Mouse (Mus musculus): ENCODE measurements around the gene Ube4a. TPM values are rescaled to one million over a fixed set of nuclear protein-coding genes. Genes with fewer than 3 reads are reported as not detected.

The Ube4a gene
- polyA plus RNA-seq, 1 experiment from 2014 or later: 26.3 TPM

DNA sequence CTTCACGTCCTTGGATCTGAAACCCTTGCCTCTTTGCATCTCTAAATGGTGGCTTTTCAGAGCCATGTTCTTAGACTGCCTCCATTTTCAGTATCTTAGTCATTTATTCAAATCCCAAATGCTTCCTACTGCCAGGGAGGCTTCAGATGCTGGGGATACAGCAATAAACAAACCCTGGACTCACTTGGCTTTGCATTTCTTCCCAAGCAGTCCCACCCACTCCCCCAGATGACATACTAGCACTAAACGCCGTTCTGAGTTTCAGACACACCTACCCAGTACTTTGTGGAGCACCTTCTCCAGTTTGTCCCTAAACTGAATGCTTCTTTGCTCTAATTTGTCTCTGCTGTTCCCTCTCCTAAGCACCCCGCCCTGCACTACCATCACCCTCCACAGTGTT lies 68.4 kb downstream of the Ube4a start:
- no peak overlapping the region for H3K9ac ChIP-seq
- WGBS: 68% methylated on average over 4 of the region's 4 CpGs
- H3K4me1 ChIP-seq: no peaks in the 10 kb centered on the region
- H3K36me3 ChIP-seq: no peaks in the 10 kb centered on the region
- no peak overlapping the region for H3K4me3 ChIP-seq
- H3K9me3 ChIP-seq: no peaks in the 10 kb centered on the region
- no peak overlapping the region for H3K4me2 ChIP-seq (replicated peaks)
- no peaks in the 10 kb centered on the region for H3K27me3 ChIP-seq
- H3K27ac ChIP-seq: no peak overlapping the region
- no peak for ATAC-seq (ENCODE audit: insufficient number of reproducible peaks, insufficient read depth, low FRiP score, low TSS enrichment)

DNA sequence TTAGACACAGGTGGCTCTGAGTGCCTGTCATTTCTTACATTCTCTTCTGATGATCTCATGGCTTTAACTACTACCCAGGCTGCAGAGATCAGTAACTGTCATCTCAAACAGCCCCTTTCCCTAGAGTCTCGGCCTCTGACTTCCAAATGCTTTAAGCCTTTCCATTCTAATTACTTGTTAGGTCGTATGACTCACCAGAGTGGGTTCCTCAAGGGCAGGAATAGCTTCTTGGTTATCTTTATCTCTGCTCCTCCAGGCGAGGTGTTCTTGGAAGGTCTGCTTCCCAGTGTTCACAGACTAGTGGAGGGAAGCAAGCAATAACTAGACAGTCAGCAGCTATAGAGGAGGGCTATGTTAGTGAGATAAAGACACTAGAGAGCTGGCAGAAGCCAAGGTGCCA lies 72.7 kb downstream of the Ube4a start:
- ATAC-seq (ENCODE audit: insufficient number of reproducible peaks, insufficient read depth, low FRiP score, low TSS enrichment): no peak
- Histone ChIP-seq H3K36me3 (no peaks in the 10 kb centered on the region), H3K4me3 (no peak overlapping the region), H3K9ac (no peak overlapping the region), H3K4me1 (no peaks in the 10 kb centered on the region), H3K9me3 (no peaks in the 10 kb centered on the region), H3K27me3 (no peaks in the 10 kb centered on the region), H3K4me2 (replicated peaks) (no peak overlapping the region), H3K27ac (no peak overlapping the region)
- 66% methylated on average over 3 of the region's 3 CpGs for WGBS

DNA sequence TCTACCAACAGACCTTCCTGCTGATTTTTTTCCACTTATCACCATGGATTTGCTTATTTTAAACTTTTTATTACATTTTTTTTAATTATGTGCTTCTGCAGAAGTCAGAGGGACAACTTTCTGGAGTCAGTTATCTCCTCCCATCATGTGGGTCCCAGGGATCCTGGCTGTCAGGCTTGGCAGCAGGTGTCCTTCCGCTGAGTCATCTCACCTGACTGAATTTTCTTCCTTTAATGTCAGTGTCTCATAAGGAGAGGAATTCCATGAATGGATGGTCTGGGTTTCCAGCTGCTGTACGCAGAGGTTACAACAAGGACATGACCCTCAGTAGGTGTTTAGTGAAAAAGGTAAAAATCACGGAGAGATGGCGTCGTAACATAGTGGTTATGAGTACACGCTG lies 74.2 kb downstream of the Ube4a start:
- no peaks in the 10 kb centered on the region for H3K27me3 ChIP-seq
- ATAC-seq (ENCODE audit: insufficient number of reproducible peaks, insufficient read depth, low FRiP score, low TSS enrichment): no peak
- no peak overlapping the region for H3K9ac ChIP-seq
- H3K27ac ChIP-seq: no peak overlapping the region
- H3K36me3 ChIP-seq: no peaks in the 10 kb centered on the region
- H3K4me2 ChIP-seq (replicated peaks): no peak overlapping the region
- H3K9me3 ChIP-seq: no peaks in the 10 kb centered on the region
- H3K4me1 ChIP-seq: no peaks in the 10 kb centered on the region
- no peak overlapping the region for H3K4me3 ChIP-seq
- 86% methylated on average over 6 of the region's 6 CpGs for WGBS

DNA sequence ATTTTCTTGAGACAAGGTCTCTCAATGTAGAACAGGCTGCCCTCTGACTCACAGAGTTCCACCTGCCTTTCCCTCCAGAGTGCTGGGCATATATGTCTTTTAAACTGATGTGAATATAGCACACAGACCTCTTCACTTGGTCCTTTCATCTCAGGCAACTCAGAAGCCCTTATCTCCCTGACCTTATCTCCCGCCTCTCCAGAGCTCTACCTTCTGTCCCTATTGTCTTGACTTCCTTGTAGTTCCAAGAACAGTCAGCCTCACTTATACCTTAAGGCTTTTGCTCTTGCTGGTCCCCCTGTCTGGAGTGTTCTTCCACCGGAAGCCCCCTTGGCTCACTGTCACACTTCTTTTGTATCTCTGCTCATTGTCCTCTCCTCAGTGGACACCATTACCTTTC lies 75.3 kb downstream of the Ube4a start:
- H3K9me3 ChIP-seq: no peaks in the 10 kb centered on the region
- H3K4me1 ChIP-seq: no peaks in the 10 kb centered on the region
- ATAC-seq (ENCODE audit: insufficient number of reproducible peaks, insufficient read depth, low FRiP score, low TSS enrichment): no peak
- no peak overlapping the region for H3K27ac ChIP-seq
- no peak overlapping the region for H3K4me2 ChIP-seq (replicated peaks)
- WGBS: 60% methylated on average over 2 of the region's 2 CpGs
- no peak overlapping the region for H3K4me3 ChIP-seq
- no peaks in the 10 kb centered on the region for H3K36me3 ChIP-seq
- H3K9ac ChIP-seq: no peak overlapping the region
- no peaks in the 10 kb centered on the region for H3K27me3 ChIP-seq

DNA sequence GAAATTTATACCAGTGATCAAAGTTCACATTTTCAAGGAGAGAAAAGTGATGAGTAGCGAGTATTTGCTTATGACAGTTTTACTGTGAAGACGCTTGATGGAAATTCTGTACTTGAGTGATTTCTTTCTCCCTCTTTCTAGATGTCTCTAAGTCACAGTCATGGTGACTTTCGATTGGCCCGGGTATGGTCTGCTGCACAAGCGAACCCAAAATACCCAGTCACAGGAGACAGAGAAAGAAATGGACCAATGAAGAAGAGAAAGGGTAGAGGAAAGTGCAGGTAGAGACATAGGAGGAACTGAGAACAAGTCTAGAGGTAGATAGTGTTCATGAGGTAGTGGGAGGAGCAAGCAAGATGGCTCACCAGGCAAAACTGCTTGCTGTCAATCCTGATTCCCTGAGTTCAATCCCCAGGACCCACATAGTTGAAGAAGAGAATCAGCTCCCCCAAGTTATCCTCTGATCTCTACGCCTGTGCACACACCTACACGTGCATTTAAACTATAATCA lies 77.2 kb downstream of the Ube4a start:
- H3K27ac ChIP-seq: no peak overlapping the region
- no peaks in the 10 kb centered on the region for H3K27me3 ChIP-seq
- no peak for ATAC-seq (ENCODE audit: insufficient number of reproducible peaks, insufficient read depth, low FRiP score, low TSS enrichment)
- H3K9ac ChIP-seq: no peak overlapping the region
- no peak overlapping the region for H3K4me2 ChIP-seq (replicated peaks)
- H3K4me1 ChIP-seq: no peaks in the 10 kb centered on the region
- WGBS: 82% methylated on average over 7 of the region's 7 CpGs
- H3K4me3 ChIP-seq: no peak overlapping the region
- no peaks in the 10 kb centered on the region for H3K36me3 ChIP-seq
- no peaks in the 10 kb centered on the region for H3K9me3 ChIP-seq

DNA sequence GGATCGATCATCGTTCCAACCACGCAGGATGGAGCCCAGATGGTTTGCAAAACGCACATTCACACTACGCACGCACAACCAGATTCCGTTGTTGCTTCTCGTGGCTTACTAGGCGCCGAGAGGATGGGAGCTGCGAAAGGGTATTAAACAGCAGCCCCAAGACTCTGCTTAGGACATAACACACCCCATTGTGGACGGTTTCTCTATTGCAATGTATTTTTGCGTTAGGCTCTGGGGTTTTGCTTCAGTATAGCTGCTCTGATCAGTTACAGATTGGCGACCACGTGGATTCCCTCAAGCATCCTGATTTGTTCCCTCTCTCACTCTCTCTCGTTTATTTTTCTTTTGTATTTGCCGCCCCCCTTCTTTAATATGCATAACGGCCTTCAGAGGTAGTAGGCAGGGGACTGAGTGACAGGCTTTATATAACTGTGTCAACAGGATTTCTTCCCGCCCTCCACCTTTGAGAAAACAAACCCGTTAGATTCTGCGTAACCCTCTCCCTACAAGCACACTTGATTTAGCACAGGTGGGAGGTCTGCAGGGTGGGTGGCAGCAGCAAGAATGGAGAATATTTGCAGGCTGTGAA lies 82.3 kb downstream of the Ube4a start:
- 1% methylated on average over 21 of the region's 21 CpGs for WGBS
- H3K27me3 ChIP-seq: no peaks in the 10 kb centered on the region
- H3K9me3 ChIP-seq: no peaks in the 10 kb centered on the region
- H3K4me3 ChIP-seq: peak overlapping the region; percentile 68
- peak overlapping the region; percentile 76; the same call in 1 of the 2 replicates for H3K9ac ChIP-seq
- H3K27ac ChIP-seq: peak overlapping the region; percentile 99
- H3K36me3 ChIP-seq: no peaks in the 10 kb centered on the region
- ATAC-seq (ENCODE audit: insufficient number of reproducible peaks, insufficient read depth, low FRiP score, low TSS enrichment): 0 out of 2 replicates have a peak, but pooled peaks have one; percentile 1
- peaks cover 23% of the 10 kb centered on the region for H3K4me1 ChIP-seq
- peak overlapping the region; percentile 97 for H3K4me2 ChIP-seq (replicated peaks)

DNA sequence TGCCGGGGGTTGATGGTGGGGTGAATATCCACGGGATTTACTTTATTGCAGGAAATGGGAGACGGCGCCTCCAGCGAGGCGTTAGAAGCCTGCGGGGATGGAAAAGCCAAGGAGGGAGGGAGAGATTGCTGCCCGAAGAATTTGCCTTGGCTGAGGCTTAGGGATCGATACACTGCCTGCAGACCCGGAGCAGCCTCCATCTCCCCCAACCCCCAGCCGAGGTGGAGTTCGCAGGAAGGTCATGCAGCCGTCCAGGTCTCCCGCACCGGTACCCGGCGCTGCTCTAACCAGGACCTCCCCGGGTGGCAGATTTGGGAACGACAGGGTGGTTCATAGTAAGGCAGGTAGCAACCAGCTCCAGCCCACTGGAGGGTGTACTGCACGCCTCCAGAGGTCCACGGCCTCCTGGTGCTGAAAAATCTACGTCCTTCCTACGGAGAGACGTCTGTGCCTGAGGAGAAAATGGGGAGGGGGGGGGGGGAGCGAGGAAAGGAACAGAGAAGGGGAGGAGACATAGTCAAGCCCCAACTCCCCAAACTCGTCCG lies 82.9 kb downstream of the Ube4a start:
- peak; percentile 58 for ATAC-seq (ENCODE audit: insufficient number of reproducible peaks, insufficient read depth, low FRiP score, low TSS enrichment)
- Histone ChIP-seq H3K4me2 (replicated peaks) (peak overlapping the region; percentile 97), H3K9ac (peak overlapping the region; percentile 76), H3K27ac (peak overlapping the region; percentile 99), H3K4me3 (peak overlapping the region; percentile 68), H3K9me3 (no peaks in the 10 kb centered on the region), H3K27me3 (no peaks in the 10 kb centered on the region), H3K4me1 (peaks cover 27% of the 10 kb centered on the region), H3K36me3 (0 out of 2 replicates have a peak, but pooled peaks cover 2% of the 10 kb centered on the region)
- under 1% methylated on average over 26 of the region's 27 CpGs for WGBS

DNA sequence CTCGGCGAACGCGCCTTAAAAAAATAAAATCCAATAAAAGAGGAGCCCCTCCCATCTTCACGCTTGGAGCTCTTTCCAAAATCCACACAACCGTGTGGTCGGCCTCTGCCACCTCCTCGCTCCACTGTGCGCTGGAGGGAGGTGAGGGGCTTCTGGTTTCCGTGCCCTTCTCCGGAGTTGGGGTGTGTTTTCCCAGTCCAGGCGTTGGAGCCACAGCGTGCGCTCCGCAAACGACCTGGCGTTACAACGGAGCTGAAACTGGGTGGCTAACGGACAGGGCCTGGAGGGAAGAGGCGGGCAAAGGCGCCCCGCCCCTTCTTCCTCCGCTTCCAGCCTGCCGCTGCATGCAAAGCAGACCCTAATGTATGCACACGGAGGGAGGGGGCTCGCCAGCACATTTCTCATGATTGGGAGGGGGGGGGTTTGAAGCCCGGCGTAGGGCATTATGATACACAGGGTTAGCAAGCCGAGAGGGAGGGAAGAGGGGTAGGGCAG lies 83.4 kb downstream of the Ube4a start:
- Histone ChIP-seq H3K9ac (peak overlapping the region; percentile 76), H3K4me1 (peaks cover 31% of the 10 kb centered on the region), H3K36me3 (0 out of 2 replicates have a peak, but pooled peaks cover 7% of the 10 kb centered on the region), H3K27me3 (no peaks in the 10 kb centered on the region), H3K4me3 (peak overlapping the region; percentile 68), H3K4me2 (replicated peaks) (peak overlapping the region; percentile 97), H3K9me3 (no peaks in the 10 kb centered on the region), H3K27ac (peak overlapping the region; percentile 99)
- ATAC-seq (ENCODE audit: insufficient number of reproducible peaks, insufficient read depth, low FRiP score, low TSS enrichment): peak; percentile 85
- WGBS: under 1% methylated on average over 28 of the region's 29 CpGs

DNA sequence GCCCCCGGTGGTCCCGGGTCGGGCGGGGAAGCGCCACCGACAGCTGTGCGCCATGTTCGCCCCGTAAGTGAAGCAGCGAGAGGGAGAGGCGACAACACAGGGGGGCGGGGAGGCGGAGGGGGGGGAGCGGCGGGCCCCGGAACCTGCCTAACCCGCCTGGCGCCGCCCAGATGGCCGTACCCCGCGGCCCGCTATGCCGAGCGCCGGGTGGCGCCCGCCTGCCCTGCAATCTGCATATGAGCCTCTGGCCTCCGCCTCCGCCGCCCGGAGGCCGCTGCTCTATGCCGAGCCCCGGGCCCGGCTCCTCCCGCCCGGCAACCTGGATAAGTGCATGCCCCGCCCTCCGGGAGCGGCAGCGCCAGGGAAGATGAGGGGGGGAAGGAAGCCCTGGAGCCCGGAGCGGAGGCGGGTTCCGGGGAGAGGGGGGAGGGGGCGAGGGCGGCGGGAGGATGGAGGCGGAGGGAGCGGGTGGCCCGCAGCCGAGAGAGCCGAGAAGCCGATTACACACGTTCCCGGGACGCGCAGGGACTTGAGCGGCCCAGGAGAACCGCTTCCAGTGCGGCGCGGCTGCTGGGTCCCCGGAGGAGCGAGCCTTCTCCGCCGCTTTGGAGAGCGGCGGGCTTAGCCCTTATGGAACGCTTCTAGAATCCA lies 84.1 kb downstream of the Ube4a start, which contains the start of gene Kmt2a:
Kmt2a (minus strand) TSS at position 76 of the 651 bp plus-strand sequence.
- Histone ChIP-seq H3K27ac (peak within 1 kb of the TSS; percentile 99), H3K4me3 (peak within 1 kb of the TSS; percentile 68), H3K9me3 (no peaks in the 10 kb centered on the region), H3K9ac (peak within 1 kb of the TSS; percentile 97), H3K4me1 (peaks cover 31% of the 10 kb centered on the region), H3K27me3 (no peaks in the 10 kb centered on the region), H3K4me2 (replicated peaks) (peak within 1 kb of the TSS; percentile 97), H3K36me3 (0 out of 2 replicates have a peak, but pooled peaks cover 9% of the 10 kb centered on the region)
- under 1% methylated on average over 59 of the region's 71 CpGs for WGBS
- peak; percentile 62 for ATAC-seq (ENCODE audit: insufficient number of reproducible peaks, insufficient read depth, low FRiP score, low TSS enrichment)

DNA sequence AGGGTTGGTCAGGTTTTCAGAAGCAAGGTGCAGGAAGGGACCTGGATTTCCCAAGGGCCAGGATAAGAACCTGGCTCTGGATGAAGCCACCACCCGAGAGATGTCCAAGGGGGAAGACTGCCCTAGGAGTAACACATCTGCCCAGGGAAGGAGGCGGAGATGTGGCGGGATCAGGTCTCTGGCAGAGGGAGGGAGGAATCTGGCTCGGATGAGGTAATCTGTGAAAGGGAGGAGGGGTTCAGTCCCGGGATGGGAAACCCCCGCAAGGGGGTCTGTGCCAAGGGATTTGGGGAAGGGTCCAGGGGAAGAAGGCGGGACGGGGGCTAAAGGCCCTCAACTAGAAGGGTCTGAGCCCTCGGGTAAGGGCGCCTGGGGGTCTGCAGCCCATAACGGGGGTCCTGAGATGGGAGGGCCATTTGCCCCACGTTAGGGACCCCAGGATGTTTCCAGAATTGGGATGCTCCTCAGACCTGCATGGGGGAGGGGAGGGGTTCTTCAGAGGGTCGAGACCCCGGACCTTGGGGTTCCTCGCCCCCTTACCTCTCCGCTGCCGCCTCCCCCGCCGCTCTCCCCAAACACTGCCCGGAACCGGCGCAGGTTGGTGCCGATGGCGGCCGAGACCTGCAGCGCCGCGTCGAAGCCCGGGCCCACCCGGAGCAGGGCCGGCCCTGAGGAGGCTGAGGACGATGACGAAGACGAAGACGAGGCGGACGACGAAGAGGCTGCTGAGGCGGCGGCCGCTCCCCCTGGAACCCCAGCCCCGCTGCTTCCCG lies 84.9 kb downstream of the Ube4a start:
- no peaks in the 10 kb centered on the region for H3K9me3 ChIP-seq
- peak overlapping the region; percentile 99 for H3K27ac ChIP-seq
- no peak for ATAC-seq (ENCODE audit: insufficient number of reproducible peaks, insufficient read depth, low FRiP score, low TSS enrichment)
- H3K9ac ChIP-seq: peak overlapping the region; percentile 97
- under 1% methylated on average over 42 of the region's 44 CpGs for WGBS
- H3K4me1 ChIP-seq: peaks cover 34% of the 10 kb centered on the region
- no peaks in the 10 kb centered on the region for H3K27me3 ChIP-seq
- H3K4me2 ChIP-seq (replicated peaks): peak overlapping the region; percentile 97
- H3K4me3 ChIP-seq: peak overlapping the region; percentile 68
- H3K36me3 ChIP-seq: 0 out of 2 replicates have a peak, but pooled peaks cover 9% of the 10 kb centered on the region

DNA sequence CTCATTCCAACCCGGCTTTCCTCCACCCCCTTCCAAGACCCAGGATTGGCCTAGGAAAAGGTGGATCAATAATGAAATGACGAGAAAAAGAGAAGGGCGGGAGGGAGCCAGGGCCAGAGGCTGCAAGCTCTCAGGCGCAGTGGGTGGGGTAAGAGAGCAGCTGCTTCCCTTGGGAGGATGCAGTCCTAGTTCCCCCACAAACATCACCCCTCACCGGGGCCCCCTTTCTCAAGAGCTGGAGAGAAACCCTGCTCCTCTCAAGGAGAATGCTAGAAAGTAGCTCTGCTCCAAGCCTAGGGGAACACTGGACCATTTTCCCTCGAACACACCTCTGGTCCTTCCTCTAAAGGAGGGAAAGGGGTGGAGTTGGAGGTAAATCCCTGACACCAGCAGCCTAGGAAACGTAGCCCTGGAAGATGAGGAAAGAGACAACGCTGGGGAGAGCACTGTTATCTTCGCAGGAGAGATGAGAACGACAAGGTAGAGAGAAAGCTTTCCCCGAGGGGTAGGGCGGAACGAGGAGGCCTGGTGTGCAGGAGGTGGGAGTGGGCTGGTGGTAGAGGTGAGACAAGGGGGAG lies 85.6 kb downstream of the Ube4a start:
- WGBS: under 1% methylated on average over 13 of the region's 13 CpGs
- ATAC-seq (ENCODE audit: insufficient number of reproducible peaks, insufficient read depth, low FRiP score, low TSS enrichment): no peak
- H3K9me3 ChIP-seq: no peaks in the 10 kb centered on the region
- H3K4me3 ChIP-seq: peak overlapping the region; percentile 68
- H3K27ac ChIP-seq: peak overlapping the region; percentile 99
- H3K4me2 ChIP-seq (replicated peaks): peak overlapping the region; percentile 97
- peak overlapping the region; percentile 97 for H3K9ac ChIP-seq
- peaks cover 39% of the 10 kb centered on the region for H3K4me1 ChIP-seq
- H3K27me3 ChIP-seq: no peaks in the 10 kb centered on the region
- H3K36me3 ChIP-seq: 0 out of 2 replicates have a peak, but pooled peaks cover 9% of the 10 kb centered on the region
